Mouse (Mus musculus) c-Kit-positive CD71-positive TER-119-positive erythroid progenitor cells, embryonic 14.5 days (primary cell): ENCODE results near the gene Olfr774.
"Not testable (repeated sequence)": the region's sequence is repeated elsewhere in the genome, so short reads cannot be mapped to it uniquely, and the experiment has no call there.

Source experiments
- DNase-seq: peaks from one replicate; pipeline ENCODE4 v3.0.0-alpha.2; 2013; ENCODE audit warnings: low spot score

Gene Olfr774

DNA sequence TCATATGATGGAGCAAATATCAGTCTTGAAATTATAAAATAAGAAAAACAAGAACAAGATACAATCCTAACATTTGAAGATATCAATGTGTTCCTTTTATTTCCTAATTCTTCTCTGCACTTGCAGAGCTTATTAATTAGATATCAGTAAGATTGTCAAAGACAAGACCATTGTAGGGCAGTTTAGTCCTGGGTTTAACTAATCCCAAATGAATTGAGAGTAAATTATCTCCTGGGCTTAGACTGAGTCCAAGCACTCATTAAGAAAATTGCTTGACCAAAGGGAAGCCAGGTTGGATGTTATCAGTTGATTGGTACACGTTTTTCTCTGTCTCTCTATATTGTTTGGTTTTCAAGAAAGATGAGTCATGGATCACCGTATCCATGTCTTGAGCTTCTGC lies at the start of gene Olfr774:
TSS of gene Olfr774 (plus strand) at position 301 of the 400 bp plus-strand sequence.
- DNase-seq: no peak

DNA sequence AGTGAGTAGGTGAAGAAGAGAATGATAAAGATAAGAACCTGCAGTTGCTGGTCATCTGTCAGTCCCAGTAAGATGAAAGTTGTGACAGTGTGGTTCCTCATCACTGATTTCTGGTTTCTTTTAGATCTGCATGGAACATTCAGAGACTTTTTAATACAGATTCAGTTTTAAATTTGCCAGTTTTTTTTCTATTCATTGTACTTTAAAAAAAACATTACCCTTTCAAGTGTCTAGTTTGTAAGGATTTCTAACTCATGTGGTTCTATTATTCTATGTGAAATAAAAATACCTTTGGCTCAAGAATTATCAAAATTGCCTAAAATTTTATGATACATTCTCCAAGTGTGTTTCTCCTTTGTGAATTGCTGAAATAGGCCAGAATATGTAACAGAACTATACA lies 48.7 kb upstream of the Olfr774 start, which contains the start of gene Olfr773:
TSS of gene Olfr773 (minus strand) at position 101 of the 400 bp plus-strand sequence.
- not testable (repeated sequence) for DNase-seq

GRCm38 (mm10) chr10:129230737-129231136 lies 5.3 kb upstream of the Olfr774 start:
- DNase-seq: no peak

DNA sequence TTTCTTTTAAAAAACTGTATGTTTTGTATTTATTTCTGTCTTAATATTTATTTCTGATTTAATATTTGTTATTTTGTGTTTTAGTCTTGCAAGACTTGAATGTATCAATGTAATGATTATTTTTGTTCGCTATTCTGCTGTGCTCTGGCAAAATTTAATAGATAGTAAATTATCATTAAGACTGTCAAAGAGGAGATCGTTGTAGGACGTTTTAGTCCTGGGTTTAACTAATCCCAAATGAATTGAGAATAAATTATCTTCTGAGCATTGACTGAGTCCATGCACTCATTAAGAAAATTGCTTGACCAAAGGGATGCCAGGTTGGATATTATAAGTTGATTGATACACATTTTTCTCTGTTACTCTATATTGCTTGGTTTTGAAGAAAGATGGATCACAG lies 12.1 kb downstream of the Olfr774 start, which contains the start of gene Olfr775:
TSS of gene Olfr775 (plus strand) at position 301 of the 400 bp plus-strand sequence.
- DNase-seq: no peak

DNA sequence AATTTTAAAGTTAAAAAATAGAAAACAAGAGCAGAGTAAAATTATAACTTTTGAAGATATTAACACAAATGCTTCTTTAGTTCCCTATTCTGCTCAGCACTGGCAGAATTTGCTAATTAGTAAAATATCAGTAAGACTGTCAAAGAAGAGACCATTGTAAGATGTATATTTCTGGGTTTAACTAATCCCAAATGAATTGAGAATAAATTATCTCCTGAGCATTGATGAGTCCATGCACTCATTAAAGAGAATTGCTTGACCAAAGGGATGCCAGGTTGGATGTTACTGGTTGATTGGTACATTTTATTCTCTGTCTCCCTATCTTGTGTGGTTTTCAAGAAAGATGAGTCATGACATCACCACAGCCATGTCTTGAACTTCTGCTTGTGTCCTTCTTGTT lies 22.8 kb downstream of the Olfr774 start, which contains the start of gene Olfr776:
TSS of gene Olfr776 (plus strand) at position 301 of the 400 bp plus-strand sequence.
- no peak for DNase-seq

DNA sequence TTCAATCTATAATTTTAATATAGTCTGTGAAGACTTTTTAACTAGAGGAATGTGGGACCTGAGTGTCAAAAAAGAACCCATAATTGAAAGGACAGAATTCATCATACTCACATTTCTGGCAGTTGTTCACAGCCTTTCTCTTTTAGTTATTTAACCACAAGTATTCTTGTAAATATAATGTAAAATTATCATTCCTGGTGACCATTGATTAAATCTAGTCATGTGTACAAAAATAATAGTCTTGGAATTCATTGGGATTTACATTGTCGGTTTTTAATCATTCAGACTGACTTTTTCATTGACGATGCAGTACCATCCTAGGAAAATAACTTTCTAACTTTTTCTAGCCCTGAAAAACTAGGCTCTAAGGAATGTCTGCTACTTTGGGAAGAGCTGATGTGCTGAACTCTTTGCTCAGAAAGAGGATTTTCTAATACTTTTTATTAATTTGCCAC lies 35.1 kb downstream of the Olfr774 start, which contains the start of gene Olfr777:
TSS of gene Olfr777 (minus strand) at position 405 of the 455 bp plus-strand sequence.
- DNase-seq: no peak
